Mouse (Mus musculus) embryonic facial prominence, embryonic 15.5 days (tissue): ENCODE measurements around the gene Rimklb. TPM values are rescaled to one million over a fixed set of nuclear protein-coding genes. Genes with fewer than 3 reads are reported as not detected.

Source experiments
- ATAC-seq: fragments of 200-750 bp; cut with Nextera tagmentation; 2 replicates; pipeline ENCODE4 v1.8.0; 2017; ENCODE audit warnings: low read depth, moderate TSS enrichment; ENCODE audit not compliant: insufficient number of reproducible peaks, low FRiP score, low TSS enrichment
- H3K27ac ChIP-seq: fragments of 300-500 bp; sonication (generic); replicated peaks from 2 replicates; pipeline ENCODE4 v1.5.1; 2015; ENCODE audit warnings: mild to moderate bottlenecking, inconsistent platforms
- H3K27me3 ChIP-seq: fragments of 300-500 bp; sonication (generic); 2 replicates; pipeline ENCODE4 v1.6.1; 2015; ENCODE audit warnings: inconsistent platforms
- H3K36me3 ChIP-seq: fragments of 300-500 bp; sonication (generic); 2 replicates; pipeline ENCODE4 v1.6.1; 2015; ENCODE audit warnings: mild to moderate bottlenecking, inconsistent platforms
- H3K4me1 ChIP-seq: fragments of 300-500 bp; sonication (generic); 2 replicates; pipeline ENCODE4 v1.6.1; 2015; ENCODE audit warnings: inconsistent platforms
- H3K4me2 ChIP-seq: fragments of 300-500 bp; sonication (generic); replicated peaks from 2 replicates; pipeline ENCODE4 v1.6.1; 2015; ENCODE audit warnings: mild to moderate bottlenecking, inconsistent platforms
- H3K4me3 ChIP-seq: fragments of 300-500 bp; sonication (generic); replicated peaks from 2 replicates; pipeline ENCODE4 v1.5.1; 2015; ENCODE audit warnings: mild to moderate bottlenecking, inconsistent platforms
- H3K9ac ChIP-seq: fragments of 300-500 bp; sonication (generic); 2 replicates; pipeline ENCODE4 v1.6.1; 2015; ENCODE audit warnings: inconsistent platforms
- H3K9me3 ChIP-seq: fragments of 300-500 bp; sonication (generic); replicated peaks from 2 replicates; pipeline ENCODE4 v1.6.1; 2016; ENCODE audit warnings: inconsistent platforms
- WGBS: fragments of 180-500 bp; shearing (Covaris S2); methylation state at CpG from one replicate; pipeline ENCODE4 v1.1.7; 2015; 5-methylcytosine and 5-hydroxymethylcytosine counted together
- polyA plus RNA-seq: library from polyadenylated mRNA; unstranded; fragments of >200 nt; fragmentation: Nextera tagmentation; extraction: Ambion mirVana; gene quantifications from 2 replicates; pipeline ENCODE4 v1.2.1, GENCODE M21; 2015

Rimklb gene
- polyA plus RNA-seq, 1 experiment from 2014 or later, result 11.3 TPM

- ATAC-seq, result no peak
- no peak overlapping the region for H3K27ac ChIP-seq
- no peak overlapping the region for H3K9ac ChIP-seq
- no peaks in the 10 kb centered on the region for H3K4me1 ChIP-seq
- no peaks in the 10 kb centered on the region for H3K36me3 ChIP-seq
- H3K9me3 ChIP-seq, result no peaks in the 10 kb centered on the region
- no peaks in the 10 kb centered on the region for H3K27me3 ChIP-seq
- H3K4me3 ChIP-seq, result no peak overlapping the region
- H3K4me2 ChIP-seq, result no peak overlapping the region
- WGBS, result 92% methylated on average over 8 of the region's 8 CpGs
These were observed 87.3 kb downstream of the Rimklb start for GRCm38 (mm10) chr6:122411281-122411680.

- H3K27ac ChIP-seq, result no peak overlapping the region
- ATAC-seq, result no peak
- H3K9ac ChIP-seq, result no peak overlapping the region
- no peaks in the 10 kb centered on the region for H3K27me3 ChIP-seq
- no peak overlapping the region for H3K4me2 ChIP-seq
- H3K36me3 ChIP-seq, result no peaks in the 10 kb centered on the region
- WGBS, result 13% methylated on average over 3 of the region's 3 CpGs
- H3K4me1 ChIP-seq, result no peaks in the 10 kb centered on the region
- no peaks in the 10 kb centered on the region for H3K9me3 ChIP-seq
- H3K4me3 ChIP-seq, result no peak overlapping the region
These were observed 96.3 kb downstream of the Rimklb start for GRCm38 (mm10) chr6:122402240-122402639.

GRCm38 (mm10) chr6:122400263-122400662 is 98.3 kb downstream of the Rimklb start:
- Histone ChIP-seq H3K4me1 (no peaks in the 10 kb centered on the region), H3K9ac (no peak overlapping the region), H3K27me3 (no peaks in the 10 kb centered on the region), H3K27ac (no peak overlapping the region), H3K4me2 (no peak overlapping the region), H3K36me3 (no peaks in the 10 kb centered on the region), H3K9me3 (no peaks in the 10 kb centered on the region), H3K4me3 (no peak overlapping the region)
- ATAC-seq, result no peak
- 58% methylated on average over 9 of the region's 9 CpGs for WGBS

Other genes starting within 250 kb of the Rimklb start
- gene Klrg1, start 215.9 kb downstream of the Rimklb start, polyA plus RNA-seq, result not detected in 2 replicates
- 88.2 and 94.8 TPM in 2 replicates for gene M6pr, start 190.0 kb downstream of the Rimklb start, polyA plus RNA-seq
- 17.6 and 19.6 TPM in 2 replicates for gene Phc1, start 158.2 kb downstream of the Rimklb start, polyA plus RNA-seq
- 25.7 and 28.4 TPM in 2 replicates for gene Mfap5, start 7.1 kb upstream of the Rimklb start, polyA plus RNA-seq
- gene Aicda, start 55.0 kb upstream of the Rimklb start, polyA plus RNA-seq, result not detected in 2 replicates
- gene Apobec1, start 103.7 kb upstream of the Rimklb start, polyA plus RNA-seq, result 5.1 and 5.5 TPM in 2 replicates
- 0.15 and 0.28 TPM in 2 replicates for gene Gdf3, start 111.3 kb upstream of the Rimklb start, polyA plus RNA-seq
- not detected in 2 replicates for gene Dppa3, start 127.6 kb upstream of the Rimklb start, polyA plus RNA-seq
- gene Nanog, start 208.7 kb upstream of the Rimklb start, polyA plus RNA-seq, result 0.33 and 0.34 TPM in 2 replicates